ENCODE assay signal across 8 mouse cellular contexts in the genomic region with DNA sequence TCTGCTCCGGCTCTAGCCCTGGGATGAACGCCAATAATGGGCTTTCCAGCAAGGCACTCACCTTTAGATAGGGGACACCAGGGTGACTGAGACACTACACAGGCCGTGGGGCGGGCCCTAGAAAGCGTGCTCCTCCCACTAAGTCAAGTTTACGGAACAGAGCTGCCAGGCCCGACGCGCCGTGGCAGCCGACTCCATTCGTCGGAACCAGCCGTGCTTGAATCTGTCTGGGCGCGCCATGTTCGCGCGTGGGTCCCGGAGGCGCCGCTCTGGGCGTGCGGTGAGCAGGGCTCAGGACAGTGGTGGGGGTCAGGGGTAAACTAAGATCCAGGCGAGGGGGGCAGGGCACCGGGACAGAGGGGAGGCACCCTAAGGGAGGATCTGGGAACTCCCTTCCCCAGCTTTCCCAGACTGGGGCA. TPM values are rescaled to one million over a fixed set of nuclear protein-coding genes. Genes with fewer than 3 reads are reported as not detected.
A peak's percentile ranks its signal among the peaks of the same experiment; 100 is the strongest.
DNase-seq lines count a peak whose midpoint lies in the region; ATAC-seq lines count a peak whose summit lies in the region.

A gene (plus strand): TSS at position 40 of the 419 bp plus-strand sequence.

- peak; percentile 33 for DNase-seq in retina, postnatal 1 day
- no peak for DNase-seq in retina, embryonic 14.5 days (ENCODE audit: low spot score)
- DNase-seq in lung, postnatal 36 days: peak; percentile 85
- peak; percentile 61 to 63 for DNase-seq in spleen, postnatal 36 days (ENCODE audit: low spot score in 2 of 2)
- no peak for DNase-seq in right cerebral cortex, postnatal 4 days

- H3K9ac ChIP-seq in embryonic facial prominence, embryonic 15.5 days: peak within 1 kb of the TSS; percentile 35
- H3K9ac ChIP-seq in heart, embryonic 14.5 days (ENCODE audit: low read length): peak within 1 kb of the TSS; percentile 78
- H3K9ac ChIP-seq in kidney, embryonic 16.5 days (replicated peaks; ENCODE audit: low read length): peak within 1 kb of the TSS; percentile 75

- peak; percentile 68; the same call in 1 of the 2 replicates for ATAC-seq in embryonic facial prominence, embryonic 15.5 days (ENCODE audit: insufficient number of reproducible peaks, low FRiP score, low TSS enrichment, low read depth)
- ATAC-seq in heart, embryonic 14.5 days (ENCODE audit: insufficient number of reproducible peaks, insufficient read depth, low FRiP score, low read depth): peak; percentile 76
- peak; percentile 58; the same call in 1 of the 2 replicates for ATAC-seq in kidney, embryonic 16.5 days (ENCODE audit: low FRiP score, low TSS enrichment)

- H3K27ac ChIP-seq in embryonic facial prominence, embryonic 15.5 days (replicated peaks): peak within 1 kb of the TSS; percentile 72
- H3K27ac ChIP-seq in heart, embryonic 14.5 days (replicated peaks in 1 of 2; ENCODE audit: control insufficient read depth in 1 of 2, insufficient read depth in 1 of 2, low read depth in 2 of 2, low read length in 2 of 2): peak within 1 kb of the TSS; percentile 82 to 83
- H3K27ac ChIP-seq in kidney, embryonic 16.5 days (ENCODE audit: low read length): peak within 1 kb of the TSS; percentile 91

- H3K36me3 ChIP-seq in embryonic facial prominence, embryonic 15.5 days: no peaks in the 10 kb centered on the region
- H3K36me3 ChIP-seq in heart, embryonic 14.5 days (ENCODE audit: control insufficient read depth, insufficient read depth, low read length): 0 out of 2 replicates have a peak, but pooled peaks cover 3% of the 10 kb centered on the region
- no peaks in the 10 kb centered on the region for H3K36me3 ChIP-seq in kidney, embryonic 16.5 days (ENCODE audit: insufficient read depth, low read length)

- H3K4me2 ChIP-seq in embryonic facial prominence, embryonic 15.5 days (replicated peaks): peak within 1 kb of the TSS; percentile 47
- H3K4me2 ChIP-seq in heart, embryonic 14.5 days (ENCODE audit: low read length): peak within 1 kb of the TSS; percentile 73
- H3K4me2 ChIP-seq in kidney, embryonic 16.5 days (replicated peaks; ENCODE audit: low read depth, low read length): peak within 1 kb of the TSS; percentile 56

- H3K4me1 ChIP-seq in embryonic facial prominence, embryonic 15.5 days: no peaks in the 10 kb centered on the region; the same call in 1 of the 2 replicates
- H3K4me1 ChIP-seq in heart, embryonic 14.5 days (ENCODE audit: control insufficient read depth in 2 of 2, insufficient read depth in 2 of 2, low read length in 2 of 2): peaks cover 6 to 8% of the 10 kb centered on the region in 2 experiments; a peak in 2 of 4 replicates
- peaks cover 9% of the 10 kb centered on the region for H3K4me1 ChIP-seq in kidney, embryonic 16.5 days (ENCODE audit: insufficient read depth, low read length)

- H3K4me3 ChIP-seq in embryonic facial prominence, embryonic 15.5 days (replicated peaks): peak within 1 kb of the TSS; percentile 52
- H3K4me3 ChIP-seq in heart, embryonic 14.5 days (ENCODE audit: control insufficient read depth in 1 of 2, insufficient read depth in 1 of 2, low read depth in 1 of 2, low read length in 2 of 2): peak within 1 kb of the TSS; percentile 54 to 87
- H3K4me3 ChIP-seq in kidney, embryonic 16.5 days (ENCODE audit: low read length): peak within 1 kb of the TSS; percentile 56

- H3K9me3 ChIP-seq in embryonic facial prominence, embryonic 15.5 days (replicated peaks): no peaks in the 10 kb centered on the region
- H3K9me3 ChIP-seq in heart, embryonic 14.5 days (ENCODE audit: control insufficient read depth, low read length): no peaks in the 10 kb centered on the region
- H3K9me3 ChIP-seq in kidney, embryonic 16.5 days (ENCODE audit: low read length): no peaks in the 10 kb centered on the region

- no peaks in the 10 kb centered on the region for H3K27me3 ChIP-seq in embryonic facial prominence, embryonic 15.5 days
- no peaks in the 10 kb centered on the region for H3K27me3 ChIP-seq in heart, embryonic 14.5 days (ENCODE audit: control insufficient read depth, insufficient read depth, low read length)
- H3K27me3 ChIP-seq in kidney, embryonic 16.5 days (ENCODE audit: insufficient read depth, low read length): no peaks in the 10 kb centered on the region

- WGBS in embryonic facial prominence, embryonic 15.5 days: 16% methylated on average over 26 of the region's 26 CpGs
- WGBS in heart, embryonic 14.5 days: 21% methylated on average over 26 of the region's 26 CpGs
- WGBS in kidney, embryonic 16.5 days: 18% methylated on average over 26 of the region's 26 CpGs

RNA-seq across cellular contexts. Expression of the gene that starts here (rescaled TPM):
- polyA plus RNA-seq in embryonic facial prominence, embryonic 15.5 days (2015; fragmentation: Nextera tagmentation; extraction: Ambion mirVana): 15.2 and 16.6 TPM in 2 replicates
- 6.2 and 7.8 TPM in 2 replicates for polyA plus RNA-seq in heart, embryonic 14.5 days (2014; fragmentation: Nextera tagmentation; extraction: Ambion mirVana)
- 14.1 and 14.7 TPM in 2 replicates for polyA plus RNA-seq in kidney, embryonic 16.5 days (2015; fragmentation: Nextera tagmentation; extraction: Ambion mirVana)

Comparison
In these comparisons a context has a peak if more than half of its experiments do, and no peak if none do; other contexts are left out.
1. DNase-seq: peak in retina, postnatal 1 day (single experiment), lung, postnatal 36 days (single experiment) and spleen, postnatal 36 days (2 of 2); none in retina, embryonic 14.5 days (single experiment) and right cerebral cortex, postnatal 4 days (single experiment).
2. Peak in every context shown above with its lines, with median percentiles within 50 percentile points of each other: ATAC-seq, H3K27ac ChIP-seq, H3K4me2 ChIP-seq, H3K4me3 ChIP-seq and H3K9ac ChIP-seq.